In the genomic region with DNA sequence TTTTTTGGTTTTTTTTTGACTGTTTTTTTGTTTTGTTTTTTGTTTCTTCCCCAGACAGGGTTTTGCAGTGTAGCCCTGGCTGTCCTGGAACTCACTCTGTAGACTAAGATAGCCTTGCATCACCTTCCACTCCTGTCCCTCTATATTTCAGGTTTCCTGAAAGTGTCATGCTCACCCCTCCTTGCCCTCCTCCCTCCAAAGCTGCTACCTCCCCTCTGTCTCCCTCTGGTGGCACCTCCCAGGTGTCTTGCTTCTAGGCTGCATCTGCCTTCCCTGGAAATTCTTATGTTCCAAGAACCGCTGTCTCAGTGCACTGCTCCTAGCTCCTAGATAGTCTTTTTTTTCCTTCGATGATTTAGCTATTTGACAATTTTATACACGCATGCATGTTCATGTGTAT, we compare ENCODE assay signal across 8 mouse cellular contexts. TPM values are rescaled to one million over a fixed set of nuclear protein-coding genes. Genes with fewer than 3 reads are reported as not detected.
DNase-seq lines count a peak whose midpoint lies in the region; ATAC-seq and TF ChIP-seq lines count a peak whose summit lies in the region.

No protein-coding gene starts in this region.

- no peak overlapping the region for H3K9ac ChIP-seq in intestine, postnatal 0 days (ENCODE audit: low read depth, low read length)
- H3K9ac ChIP-seq in intestine, embryonic 15.5 days = no peak overlapping the region

- H3K4me1 ChIP-seq in intestine, postnatal 0 days (replicated peaks; ENCODE audit: control insufficient read depth, insufficient read depth, low read length) = no peaks in the 10 kb centered on the region
- no peaks in the 10 kb centered on the region for H3K4me1 ChIP-seq in intestine, embryonic 15.5 days (replicated peaks)

- no peak overlapping the region for H3K4me3 ChIP-seq in intestine, postnatal 0 days (ENCODE audit: low read depth, low read length)
- no peak overlapping the region for H3K4me3 ChIP-seq in intestine, embryonic 15.5 days (replicated peaks)

- 56% methylated on average over 3 of the region's 3 CpGs for WGBS in intestine, postnatal 0 days
- WGBS in intestine, embryonic 15.5 days = 66% methylated on average over 3 of the region's 3 CpGs

- no peak for TF ChIP-seq POLR2A in brain, embryonic 14.5 days (IDR thresholded peaks at IDR 0.05; ENCODE audit: borderline replicate concordance, extremely low read depth, insufficient read depth, insufficient read length, poor library complexity, severe bottlenecking)

- H3K9me3 ChIP-seq in intestine, postnatal 0 days (ENCODE audit: control insufficient read depth) = no peaks in the 10 kb centered on the region
- H3K9me3 ChIP-seq in intestine, embryonic 15.5 days = no peaks in the 10 kb centered on the region

- no peak overlapping the region for H3K27ac ChIP-seq in intestine, postnatal 0 days (ENCODE audit: low read depth, low read length)
- no peak overlapping the region for H3K27ac ChIP-seq in intestine, embryonic 15.5 days

- no peak for ATAC-seq in intestine, postnatal 0 days
- no peak for ATAC-seq in intestine, embryonic 15.5 days

- DNase-seq in right cerebral cortex, postnatal 14 days = peak; percentile 29
- no peak for DNase-seq in right cerebral cortex, adult 2 months (ENCODE audit: low spot score in 2 of 2)
- peak; percentile 12 for DNase-seq in brain, embryonic 14.5 days (ENCODE audit: low read depth)
- peak; percentile 44 to 45 for DNase-seq in thymus, postnatal 36 days
- no peak for DNase-seq in spleen, postnatal 36 days (ENCODE audit: low spot score in 2 of 2)
- DNase-seq in neural tube, embryonic 10.5 days (ENCODE audit: extremely low spot score, low spot score) = no peak

- H3K4me2 ChIP-seq in intestine, postnatal 0 days (replicated peaks; ENCODE audit: low read depth) = no peak overlapping the region
- H3K4me2 ChIP-seq in intestine, embryonic 15.5 days (replicated peaks) = no peak overlapping the region

- TF ChIP-seq CTCF in intestine, postnatal 0 days (IDR thresholded peaks at IDR 0.05; ENCODE audit: low read depth) = peak; percentile 62
- TF ChIP-seq CTCF in brain, embryonic 14.5 days (IDR thresholded peaks at IDR 0.05; ENCODE audit: borderline replicate concordance, extremely low read depth, insufficient read depth, insufficient read length) = peak; percentile 41; the same call in 1 of the 2 replicates

- peaks cover 16% of the 10 kb centered on the region for H3K36me3 ChIP-seq in intestine, postnatal 0 days (ENCODE audit: control insufficient read depth, insufficient read depth)
- peaks cover 5% of the 10 kb centered on the region for H3K36me3 ChIP-seq in intestine, embryonic 15.5 days

- H3K27me3 ChIP-seq in intestine, postnatal 0 days (replicated peaks; ENCODE audit: control insufficient read depth, insufficient read depth, low read length) = no peaks in the 10 kb centered on the region
- no peaks in the 10 kb centered on the region for H3K27me3 ChIP-seq in intestine, embryonic 15.5 days (replicated peaks)

RNA-seq across cellular contexts. Expression of gene Ptma, which starts 11.9 kb away (rescaled TPM):
- polyA plus RNA-seq in intestine, postnatal 0 days (2015; fragmentation: Nextera tagmentation; extraction: Ambion mirVana) = 1,008 and 1,098 TPM in 2 replicates
- polyA plus RNA-seq in intestine, embryonic 15.5 days (2015; fragmentation: Nextera tagmentation; extraction: Ambion mirVana) = 2,151 and 2,475 TPM in 2 replicates
- 1,831 and 2,420 TPM in 2 replicates for polyA plus RNA-seq in brain, embryonic 14.5 days (2012; rRNA removed)

RNA-seq across cellular contexts. Expression of gene Pde6d, which starts 44.0 kb away (rescaled TPM):
- 41.9 and 42.6 TPM in 2 replicates for polyA plus RNA-seq in intestine, postnatal 0 days (2015; fragmentation: Nextera tagmentation; extraction: Ambion mirVana)
- polyA plus RNA-seq in intestine, embryonic 15.5 days (2015; fragmentation: Nextera tagmentation; extraction: Ambion mirVana) = 45.8 and 56.6 TPM in 2 replicates
- 82.9 and 89.6 TPM in 2 replicates for polyA plus RNA-seq in brain, embryonic 14.5 days (2012; rRNA removed)

RNA-seq across cellular contexts. Expression of gene Cops7b, which starts 44.3 kb away (rescaled TPM):
- 14.2 and 15.7 TPM in 2 replicates for polyA plus RNA-seq in intestine, postnatal 0 days (2015; fragmentation: Nextera tagmentation; extraction: Ambion mirVana)
- 32.3 and 33.0 TPM in 2 replicates for polyA plus RNA-seq in intestine, embryonic 15.5 days (2015; fragmentation: Nextera tagmentation; extraction: Ambion mirVana)
- polyA plus RNA-seq in brain, embryonic 14.5 days (2012; rRNA removed) = 69.7 and 89.0 TPM in 2 replicates

Comparison
In these comparisons a context has a peak if more than half of its experiments do, and no peak if none do; other contexts are left out.
1. DNase-seq: peak in right cerebral cortex, postnatal 14 days (single experiment), brain, embryonic 14.5 days (single experiment) and thymus, postnatal 36 days (2 of 2); none in right cerebral cortex, adult 2 months (0 of 2), spleen, postnatal 36 days (0 of 2) and neural tube, embryonic 10.5 days (single experiment).